Mouse (Mus musculus) lung, postnatal 0 days (tissue): ENCODE results near the gene Eapp.

Experiments used
- CTCF ChIP-seq: IDR thresholded peaks from 2 replicates; pipeline ENCODE4 v1.5.1; 2016; ENCODE audit warnings: antibody characterized with exemption, mild to moderate bottlenecking
- EP300 ChIP-seq: IDR thresholded peaks from 2 replicates; pipeline ENCODE4 v1.6.1; 2016; ENCODE audit warnings: antibody characterized with exemption, mild to moderate bottlenecking, control low read depth

DNA sequence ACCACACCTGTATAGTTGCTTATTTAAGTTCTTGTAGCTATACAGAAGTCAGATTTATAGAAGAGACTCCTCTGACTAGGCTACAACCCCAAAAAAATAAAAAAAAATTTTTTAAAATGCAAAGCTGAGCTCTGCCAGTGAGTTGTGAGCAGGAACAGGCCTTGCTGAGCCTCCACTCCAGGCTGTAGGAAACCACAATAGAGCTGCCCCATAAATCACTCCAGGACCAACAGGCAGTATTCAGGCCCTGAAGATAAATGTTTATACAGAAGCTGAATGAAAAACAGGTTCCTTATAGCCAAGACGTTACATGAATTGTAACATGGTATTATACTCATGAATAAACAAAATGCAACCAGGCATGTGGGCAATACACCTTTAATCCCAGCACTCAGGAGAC is 44.5 kb downstream of the Eapp start:
- TF ChIP-seq CTCF: no peak
- no peak for TF ChIP-seq EP300
